Mouse (Mus musculus) gastrocnemius, adult 8-10 months (tissue): Measurements from ENCODE around the gene Atp5g2. TPM values are rescaled to one million over a fixed set of nuclear protein-coding genes. Genes with fewer than 3 reads are reported as not detected.

ENCODE experiments used
- microRNA-seq: library from miRNA; unstranded; fragments of <30 nt; microRNA quantifications from one replicate; pipeline ENCODE4 v1.2.0, GENCODE M21; 2022
- total RNA-seq, 4 experiments: library from RNA; stranded (reverse); gene quantifications; 2 replicates each; pipeline ENCODE4 v1.2.4; 2022

Atp5g2 gene
- total RNA-seq, 4 experiments from 2014 or later: 12.4 to 33.5 (median 21.7) TPM

Small RNAs within 50 kb of the gene (microRNA-seq; reads per million reads assigned to microRNA genes)
- gene Mir688: not detected

Other genes starting within 250 kb of the Atp5g2 start
- 10 to 100 TPM in 3 of 4 experiments, 1 to 10 TPM in 1; 9.9 to 14.2 (median 11.7) TPM for gene Amhr2, start 227.0 kb downstream of the Atp5g2 start, total RNA-seq
- gene Prr13, start 213.3 kb downstream of the Atp5g2 start, total RNA-seq: 10 to 100 TPM; 16.4 to 22.3 (median 20.2) TPM
- gene Pcbp2, start 201.8 kb downstream of the Atp5g2 start, total RNA-seq: 100 to 1,000 TPM; 379 to 451 (median 385) TPM
- gene Gm10337, start 168.6 kb downstream of the Atp5g2 start, total RNA-seq: not detected
- 1 to 10 TPM in 3 of 4 experiments, under 1 TPM in 1; 0.68 to 1.9 (median 1.5) TPM for gene Map3k12, start 155.3 kb downstream of the Atp5g2 start, total RNA-seq
- gene Tarbp2, start 154.2 kb downstream of the Atp5g2 start, total RNA-seq: 10 to 100 TPM; 29.0 to 40.3 (median 35.2) TPM
- gene Npff, start 147.4 kb downstream of the Atp5g2 start, total RNA-seq: 1 to 10 TPM in 2 of 4 experiments, under 1 TPM in 2; 0.82 to 1.5 (median 1.1) TPM
- 1 to 10 TPM in 3 of 4 experiments, not detected in 1; 1.1 to 1.8 (median 1.8) TPM for gene Gm28047, start 47.3 kb downstream of the Atp5g2 start, total RNA-seq
- 10 to 100 TPM; 42.4 to 57.5 (median 51.7) TPM for gene Atf7, start 46.9 kb downstream of the Atp5g2 start, total RNA-seq
- gene Calcoco1, start 49.8 kb upstream of the Atp5g2 start, total RNA-seq: 10 to 100 TPM; 65.5 to 80.9 (median 72.9) TPM
- gene Hoxc13, start 248.8 kb upstream of the Atp5g2 start, total RNA-seq: not detected